Mouse (Mus musculus) regulatory T cell (primary cell): ENCODE results near the gene Prrc2c.
"Not testable (repeated sequence)": the region's sequence is repeated elsewhere in the genome, so short reads cannot be mapped to it uniquely, and the experiment has no call there.

Experiments
- in situ Hi-C: fragments of 300-600 bp; cut with MboI, MseI; formaldehyde crosslinking; loops from one replicate; pipeline ENCODE4 v1.15.1; 2025; ENCODE audit warnings: high pct_unique_total_duplicates

The Prrc2c gene

GRCm38 (mm10) chr1:162697866-162698265 is 42.5 kb downstream of the Prrc2c start:
- in situ Hi-C loops = no loop called here

- in situ Hi-C loops = no loop called here
These were observed 46.6 kb downstream of the Prrc2c start for GRCm38 (mm10) chr1:162693721-162694120.

GRCm38 (mm10) chr1:162665486-162666174 is 74.7 kb downstream of the Prrc2c start:
- in situ Hi-C loops = loop anchor here (10.0 kb wide), 1 partner anchor 111 kb away; no protein-coding TSS in a partner anchor

GRCm38 (mm10) chr1:162664826-162665475 is 75.4 kb downstream of the Prrc2c start:
- in situ Hi-C loops = loop anchor here (5.0 to 10.0 kb wide), 2 partner anchors 43 to 110 kb away; no protein-coding TSS in a partner anchor

- in situ Hi-C loops = loop anchor here (5.0 to 10.0 kb wide), 2 partner anchors 38 to 106 kb away; no protein-coding TSS in a partner anchor
These were observed 80.0 kb downstream of the Prrc2c start for GRCm38 (mm10) chr1:162660276-162660860.

- in situ Hi-C loops = loop anchor here (5.0 kb wide), 1 partner anchor 296 kb away; no protein-coding TSS in a partner anchor
These were observed 82.2 kb downstream of the Prrc2c start, which contains the start of gene Myocos for GRCm38 (mm10) chr1:162658119-162658518. Myocos (minus strand) TSS chr1:162658219.

GRCm38 (mm10) chr1:162648416-162648815 is 91.9 kb downstream of the Prrc2c start:
- in situ Hi-C loops = no loop called here

GRCm38 (mm10) chr1:162646083-162646686 is 94.2 kb downstream of the Prrc2c start:
- in situ Hi-C loops = no loop called here

GRCm38 (mm10) chr1:162643752-162644151 is 96.6 kb downstream of the Prrc2c start:
- in situ Hi-C loops = no loop called here

- in situ Hi-C loops = no loop called here
These were observed 97.8 kb downstream of the Prrc2c start for GRCm38 (mm10) chr1:162642591-162642990.

GRCm38 (mm10) chr1:162639861-162640260 is 100.5 kb downstream of the Prrc2c start:
- in situ Hi-C loops = loop anchor here (10.0 kb wide), 1 partner anchor 615 kb away; no protein-coding TSS in a partner anchor

- in situ Hi-C loops = loop anchor here (10.0 kb wide), 1 partner anchor 614 kb away; no protein-coding TSS in a partner anchor
These were observed 101.2 kb downstream of the Prrc2c start, which contains the start of gene Myoc for GRCm38 (mm10) chr1:162639051-162639750. Myoc (plus strand) TSS chr1:162639155.

- in situ Hi-C loops = loop anchor here (10.0 kb wide), 1 partner anchor 614 kb away; no protein-coding TSS in a partner anchor
These were observed 101.8 kb downstream of the Prrc2c start for GRCm38 (mm10) chr1:162638535-162638934.

GRCm38 (mm10) chr1:162636516-162636915 is 103.8 kb downstream of the Prrc2c start:
- in situ Hi-C loops = loop anchor here (10.0 kb wide), 1 partner anchor 612 kb away; no protein-coding TSS in a partner anchor

- in situ Hi-C loops = loop anchor here (10.0 kb wide), 1 partner anchor 611 kb away; no protein-coding TSS in a partner anchor
These were observed 104.9 kb downstream of the Prrc2c start for GRCm38 (mm10) chr1:162635291-162635931.

GRCm38 (mm10) chr1:162628326-162628725 is 112.0 kb downstream of the Prrc2c start:
- in situ Hi-C loops = not testable (repeated sequence)

- in situ Hi-C loops = not testable (repeated sequence)
These were observed 112.5 kb downstream of the Prrc2c start for GRCm38 (mm10) chr1:162627821-162628220.

- in situ Hi-C loops = no loop called here
These were observed 115.1 kb downstream of the Prrc2c start for GRCm38 (mm10) chr1:162625229-162625628.

- in situ Hi-C loops = loop anchor here (5.0 kb wide), 1 partner anchor 38 kb away; no protein-coding TSS in a partner anchor
These were observed 116.5 kb downstream of the Prrc2c start for GRCm38 (mm10) chr1:162623895-162624294.
